Mouse (Mus musculus) liver, embryonic 12.5 days (tissue): ENCODE results near the gene Bglap. TPM values are rescaled to one million over a fixed set of nuclear protein-coding genes. Genes with fewer than 3 reads are reported as not detected.
"Not testable (repeated sequence)": the region's sequence is repeated elsewhere in the genome, so short reads cannot be mapped to it uniquely, and the experiment has no call there.

Experiments
- ATAC-seq: fragments of 200-750 bp; cut with Nextera tagmentation; 2 replicates; pipeline ENCODE4 v1.8.0; 2017; ENCODE audit warnings: moderate number of reproducible peaks, mild to moderate bottlenecking, moderate library complexity
- H3K27ac ChIP-seq: fragments of 300-500 bp; sonication (generic); 2 replicates; pipeline ENCODE4 v1.5.1; 2016; ENCODE audit warnings: mild to moderate bottlenecking
- H3K27me3 ChIP-seq: fragments of 300-500 bp; sonication (generic); replicated peaks from 2 replicates; pipeline ENCODE4 v1.6.1; 2016; ENCODE audit warnings: mild to moderate bottlenecking, moderate library complexity
- H3K36me3 ChIP-seq: fragments of 300-500 bp; sonication (generic); 2 replicates; pipeline ENCODE4 v1.6.1; 2016; ENCODE audit warnings: mild to moderate bottlenecking, moderate library complexity
- H3K4me1 ChIP-seq: fragments of 300-500 bp; sonication (generic); 2 replicates; pipeline ENCODE4 v1.6.1; 2016
- H3K4me2 ChIP-seq: fragments of 300-500 bp; sonication (generic); 2 replicates; pipeline ENCODE4 v1.6.1; 2016; ENCODE audit warnings: mild to moderate bottlenecking, moderate library complexity
- H3K4me3 ChIP-seq: fragments of 300-500 bp; sonication (generic); 2 replicates; pipeline ENCODE4 v1.5.1; 2016; ENCODE audit warnings: mild to moderate bottlenecking, moderate library complexity
- H3K9ac ChIP-seq: fragments of 300-500 bp; sonication (generic); 2 replicates; pipeline ENCODE4 v1.6.1; 2016; ENCODE audit warnings: mild to moderate bottlenecking, moderate library complexity
- H3K9me3 ChIP-seq: fragments of 300-500 bp; sonication (generic); replicated peaks from 2 replicates; pipeline ENCODE4 v1.6.1; 2016; ENCODE audit warnings: mild to moderate bottlenecking, moderate library complexity
- WGBS: fragments of 180-500 bp; shearing (Covaris S2); methylation state at CpG from one replicate; pipeline ENCODE4 v1.1.7; 2016; ENCODE audit not compliant: insufficient replicate concordance; 5-methylcytosine and 5-hydroxymethylcytosine counted together
- polyA plus RNA-seq: library from polyadenylated mRNA; unstranded; fragments of >200 nt; fragmentation: Nextera tagmentation; extraction: Ambion mirVana; gene quantifications from 2 replicates; pipeline ENCODE4 v1.2.1, GENCODE M21; 2016

The Bglap gene
- polyA plus RNA-seq, result not detected in 2 replicates

DNA sequence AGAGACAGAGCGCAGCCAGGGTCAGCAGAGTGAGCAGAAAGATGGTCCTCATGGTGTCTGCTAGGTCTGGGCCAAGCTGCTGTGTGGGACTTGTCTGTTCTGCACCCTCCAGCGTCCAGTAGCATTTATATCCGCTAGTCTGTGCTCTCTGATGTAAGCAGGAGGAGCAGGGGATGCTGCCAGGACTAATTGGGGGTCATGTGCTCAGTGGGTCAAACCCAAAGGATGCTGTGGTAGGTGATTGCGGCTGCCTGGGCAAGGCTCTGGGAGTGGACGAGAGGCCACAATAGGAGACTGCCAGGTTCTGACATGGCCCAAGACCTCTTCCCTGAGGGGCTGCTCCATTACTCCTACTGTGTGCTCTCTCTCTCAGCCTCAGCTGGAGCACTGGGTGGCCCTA is at the start of gene Bglap:
TSS of gene Bglap (minus strand) at position 101 of the 400 bp plus-strand sequence.
- no peak within 1 kb of the TSS for H3K4me3 ChIP-seq
- peaks cover 12% of the 10 kb centered on the region for H3K4me1 ChIP-seq
- H3K9me3 ChIP-seq, result no peaks in the 10 kb centered on the region
- no peak within 1 kb of the TSS for H3K9ac ChIP-seq
- H3K27ac ChIP-seq, result no peak within 1 kb of the TSS
- H3K36me3 ChIP-seq, result no peaks in the 10 kb centered on the region
- 75% methylated on average over 5 of the region's 5 CpGs for WGBS
- ATAC-seq, result no peak
- H3K27me3 ChIP-seq, result peaks cover 5% of the 10 kb centered on the region; the same call in 1 of the 2 replicates
- no peak within 1 kb of the TSS for H3K4me2 ChIP-seq

GRCm38 (mm10) chr3:88428639-88429038 is 44.4 kb upstream of the Bglap start:
- WGBS, result 54% methylated on average over 8 of the region's 8 CpGs
- not testable (repeated sequence) for H3K27me3 ChIP-seq, H3K4me3 ChIP-seq, ATAC-seq, H3K4me2 ChIP-seq, H3K9me3 ChIP-seq, H3K36me3 ChIP-seq, H3K27ac ChIP-seq, H3K9ac ChIP-seq
- peaks cover 25% of the 10 kb centered on the region for H3K4me1 ChIP-seq

DNA sequence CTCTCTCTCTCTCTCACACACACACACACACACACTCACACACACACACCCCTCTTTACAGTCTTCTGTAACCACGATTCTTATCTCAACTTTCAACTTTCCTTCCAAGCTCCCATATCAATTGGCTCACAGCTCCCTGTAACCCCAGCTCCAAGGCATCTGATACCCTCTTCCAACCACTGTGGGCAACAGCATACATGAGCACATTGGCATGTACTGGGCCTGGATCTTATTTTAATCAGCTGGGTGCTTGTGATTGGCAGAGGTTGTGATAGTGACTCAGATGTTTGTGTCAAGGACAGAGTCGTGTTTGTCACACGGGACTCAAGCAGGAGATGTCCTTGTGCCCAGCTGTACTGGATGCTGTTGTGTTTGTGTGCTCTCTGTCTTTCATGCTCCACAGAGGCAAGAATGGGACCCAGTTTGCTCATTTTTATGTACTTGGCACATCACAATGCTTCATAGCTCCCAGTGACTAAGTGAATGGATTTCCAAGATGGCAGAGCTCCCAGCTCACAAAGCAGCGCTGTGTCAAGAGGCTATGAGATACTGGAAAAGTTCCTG is 43.2 kb upstream of the Bglap start:
- ATAC-seq, result no peak
- no peak overlapping the region for H3K9ac ChIP-seq

GRCm38 (mm10) chr3:88425708-88426420 is 41.6 kb upstream of the Bglap start:
- H3K4me1 ChIP-seq, result peaks cover 51% of the 10 kb centered on the region
- H3K4me3 ChIP-seq, result peak overlapping the region; percentile 76; the same call in 1 of the 2 replicates
- ATAC-seq, result no peak
- no peaks in the 10 kb centered on the region for H3K9me3 ChIP-seq
- WGBS, result 71% methylated on average over 10 of the region's 10 CpGs
- no peak overlapping the region for H3K27ac ChIP-seq
- H3K27me3 ChIP-seq, result no peaks in the 10 kb centered on the region
- H3K4me2 ChIP-seq, result peak overlapping the region; percentile 59
- H3K36me3 ChIP-seq, result peaks cover 7% of the 10 kb centered on the region
- no peak overlapping the region for H3K9ac ChIP-seq

More for the DNA sequence above, 43.2 kb upstream of the Bglap start:
- 52% methylated on average over 4 of the region's 4 CpGs for WGBS
- Histone ChIP-seq H3K27ac (no peak overlapping the region), H3K4me2 (no peak overlapping the region), H3K4me3 (no peak overlapping the region), H3K36me3 (no peaks in the 10 kb centered on the region), H3K9me3 (no peaks in the 10 kb centered on the region), H3K4me1 (peaks cover 37% of the 10 kb centered on the region), H3K27me3 (no peaks in the 10 kb centered on the region)

GRCm38 (mm10) chr3:88425330-88425689 is 41.0 kb upstream of the Bglap start:
- Histone ChIP-seq H3K9me3 (no peaks in the 10 kb centered on the region), H3K27ac (no peak overlapping the region; the same call in 1 of the 2 replicates), H3K9ac (no peak overlapping the region), H3K4me1 (peaks cover 51% of the 10 kb centered on the region), H3K4me2 (peak overlapping the region; percentile 59), H3K27me3 (no peaks in the 10 kb centered on the region), H3K4me3 (peak overlapping the region; percentile 76), H3K36me3 (peaks cover 12% of the 10 kb centered on the region)
- 7% methylated on average over 2 of the region's 2 CpGs for WGBS
- no peak for ATAC-seq

DNA sequence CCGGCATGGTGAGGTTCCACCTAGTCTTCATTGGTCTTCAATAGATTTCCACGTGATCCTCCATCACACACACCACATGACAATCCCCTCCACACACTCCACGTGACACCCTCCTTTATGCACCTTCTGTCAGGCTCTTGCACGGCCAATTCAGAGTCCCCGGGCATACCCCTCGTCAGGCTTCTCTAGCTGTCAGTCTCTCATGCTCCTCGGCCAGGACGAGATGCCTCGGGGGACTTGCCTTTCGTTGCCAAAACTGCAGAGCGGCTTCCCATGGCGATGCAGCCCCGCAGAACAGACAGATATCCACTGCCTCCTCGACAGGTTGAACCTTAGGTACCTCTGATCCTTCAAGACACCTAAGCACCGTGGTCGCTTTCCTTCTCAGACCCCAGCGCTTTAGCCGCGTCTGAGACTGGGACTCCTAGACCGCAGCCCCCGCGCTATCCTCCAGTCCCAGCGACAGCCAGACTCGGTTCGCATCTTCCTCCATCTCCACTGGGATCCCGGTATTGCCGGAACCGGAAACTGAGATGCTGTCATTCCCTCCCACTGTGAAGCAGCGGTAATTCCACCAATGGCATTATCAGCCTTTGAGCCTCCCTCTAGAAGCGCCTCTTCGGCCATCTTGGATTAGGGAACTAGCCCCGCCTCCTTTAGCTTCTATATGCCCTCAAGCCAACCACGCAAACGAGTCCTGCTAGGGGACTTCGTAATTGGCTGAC is 40.5 kb upstream of the Bglap start, which contains the start of gene Slc25a44:
TSS of gene Slc25a44 (minus strand) at position 535 of the 725 bp plus-strand sequence.
- H3K9ac ChIP-seq, result peak within 1 kb of the TSS; percentile 70
- H3K27ac ChIP-seq, result peak within 1 kb of the TSS; percentile 68
- H3K27me3 ChIP-seq, result no peaks in the 10 kb centered on the region
- peak within 1 kb of the TSS; percentile 88 for H3K4me2 ChIP-seq
- peaks cover 51% of the 10 kb centered on the region for H3K4me1 ChIP-seq
- H3K36me3 ChIP-seq, result peaks cover 18% of the 10 kb centered on the region
- ATAC-seq, result peak; percentile 96
- WGBS, result under 1% methylated on average over 35 of the region's 35 CpGs
- H3K9me3 ChIP-seq, result no peaks in the 10 kb centered on the region
- peak within 1 kb of the TSS; percentile 76 for H3K4me3 ChIP-seq

- no peaks in the 10 kb centered on the region for H3K27me3 ChIP-seq
- peaks cover 63% of the 10 kb centered on the region for H3K4me1 ChIP-seq
- no peaks in the 10 kb centered on the region for H3K9me3 ChIP-seq
- H3K27ac ChIP-seq, result peak overlapping the region; percentile 66
- H3K9ac ChIP-seq, result no peak overlapping the region; the same call in none of the 2 replicates
- H3K4me2 ChIP-seq, result peak overlapping the region; percentile 37
- no peak for ATAC-seq
- H3K36me3 ChIP-seq, result peaks cover 44% of the 10 kb centered on the region
- H3K4me3 ChIP-seq, result no peak overlapping the region
- WGBS, result 32% methylated on average over 9 of the region's 9 CpGs
These were observed 37.9 kb upstream of the Bglap start for GRCm38 (mm10) chr3:88422020-88422720.

GRCm38 (mm10) chr3:88420771-88421170 is 36.5 kb upstream of the Bglap start:
- peaks cover 71% of the 10 kb centered on the region for H3K4me1 ChIP-seq
- no peak overlapping the region for H3K4me3 ChIP-seq
- H3K36me3 ChIP-seq, result peaks cover 58% of the 10 kb centered on the region
- no peak overlapping the region for H3K27ac ChIP-seq
- ATAC-seq, result no peak
- no peak overlapping the region for H3K4me2 ChIP-seq
- no peak overlapping the region for H3K9ac ChIP-seq
- H3K27me3 ChIP-seq, result no peaks in the 10 kb centered on the region
- 86% methylated on average over 19 of the region's 19 CpGs for WGBS
- H3K9me3 ChIP-seq, result no peaks in the 10 kb centered on the region

- no peak overlapping the region for H3K27ac ChIP-seq
- ATAC-seq, result no peak
- H3K4me2 ChIP-seq, result no peak overlapping the region
- H3K27me3 ChIP-seq, result no peaks in the 10 kb centered on the region
- H3K9ac ChIP-seq, result no peak overlapping the region
- peaks cover 85% of the 10 kb centered on the region for H3K36me3 ChIP-seq
- 78% methylated on average over 6 of the region's 6 CpGs for WGBS
- no peak overlapping the region for H3K4me3 ChIP-seq
- peaks cover 70% of the 10 kb centered on the region for H3K4me1 ChIP-seq
- no peaks in the 10 kb centered on the region for H3K9me3 ChIP-seq
These were observed 33.8 kb upstream of the Bglap start for GRCm38 (mm10) chr3:88418016-88418415.

- WGBS, result 67% methylated on average over 4 of the region's 4 CpGs
- peak overlapping the region; percentile 22 for H3K9ac ChIP-seq
- peaks cover 74% of the 10 kb centered on the region for H3K4me1 ChIP-seq
- H3K27ac ChIP-seq, result peak overlapping the region; percentile 32; the same call in 1 of the 2 replicates
- no peak overlapping the region for H3K4me3 ChIP-seq
- no peak overlapping the region; the same call in 1 of the 2 replicates for H3K4me2 ChIP-seq
- no peaks in the 10 kb centered on the region for H3K27me3 ChIP-seq
- ATAC-seq, result peak; percentile 18; the same call in 1 of the 2 replicates
- peaks cover 97% of the 10 kb centered on the region for H3K36me3 ChIP-seq
- H3K9me3 ChIP-seq, result no peaks in the 10 kb centered on the region
These were observed 31.4 kb upstream of the Bglap start for GRCm38 (mm10) chr3:88415668-88416067.

- Histone ChIP-seq H3K27me3 (no peaks in the 10 kb centered on the region), H3K27ac (peak overlapping the region; percentile 93), H3K9me3 (no peaks in the 10 kb centered on the region), H3K4me1 (peaks cover 82% of the 10 kb centered on the region), H3K9ac (no peak overlapping the region), H3K4me3 (no peak overlapping the region), H3K36me3 (peaks cover 79% of the 10 kb centered on the region), H3K4me2 (no peak overlapping the region)
- 76% methylated on average over 11 of the region's 11 CpGs for WGBS
- ATAC-seq, result no peak
These were observed 28.4 kb upstream of the Bglap start for GRCm38 (mm10) chr3:88412636-88413035.
